Mouse (Mus musculus): ENCODE measurements at regions not wholly inside any gene's neighbourhood (a gene's known extent, or its start where the extent isn't known, plus 50 kb on each side); places are given as distances from the start of the nearest gene placed in this dataset.

GRCm38 (mm10) chr11:20930573-20930972 lies 99.7 kb upstream of the Lgalsl start:
- no peak for TF ChIP-seq POLR2A (IDR thresholded peaks at IDR 0.05; ENCODE audit: low read depth, low read length)
- no peak for TF ChIP-seq CTCF (conservative IDR thresholded peaks at IDR 0.05; ENCODE audit: insufficient read depth, insufficient read length, low read depth, low read length)

Data from kidney, adult 2 months (tissue).